Mouse (Mus musculus) limb, embryonic 15.5 days (tissue): Measurements from ENCODE around the gene Igf2bp1. TPM values are rescaled to one million over a fixed set of nuclear protein-coding genes. Genes with fewer than 3 reads are reported as not detected.
A peak's percentile ranks its signal among the peaks of the same experiment; 100 is the strongest.
"Not testable (repeated sequence)": the region's sequence is repeated elsewhere in the genome, so short reads cannot be mapped to it uniquely, and the experiment has no call there.

Experiments used
- ATAC-seq: fragments of 200-750 bp; cut with Nextera tagmentation; 2 replicates; pipeline ENCODE4 v1.8.0; 2017; ENCODE audit warnings: low read depth, moderate TSS enrichment; ENCODE audit not compliant: insufficient number of reproducible peaks, low FRiP score, low TSS enrichment
- H3K27ac ChIP-seq: fragments of 300-500 bp; sonication (generic); 2 replicates; pipeline ENCODE4 v1.5.1; 2015; ENCODE audit warnings: moderate library complexity, mild to moderate bottlenecking, inconsistent platforms
- H3K27me3 ChIP-seq: fragments of 300-500 bp; sonication (generic); 2 replicates; pipeline ENCODE4 v1.6.1; 2015; ENCODE audit warnings: inconsistent platforms
- H3K36me3 ChIP-seq: fragments of 300-500 bp; sonication (generic); 2 replicates; pipeline ENCODE4 v1.6.1; 2015; ENCODE audit warnings: inconsistent platforms
- H3K4me1 ChIP-seq: fragments of 300-500 bp; sonication (generic); 2 replicates; pipeline ENCODE4 v1.6.1; 2015; ENCODE audit warnings: inconsistent platforms
- H3K4me2 ChIP-seq: fragments of 300-500 bp; sonication (generic); 2 replicates; pipeline ENCODE4 v1.6.1; 2015; ENCODE audit warnings: mild to moderate bottlenecking, inconsistent platforms
- H3K4me3 ChIP-seq: fragments of 300-500 bp; sonication (generic); 2 replicates; pipeline ENCODE4 v1.5.1; 2015; ENCODE audit warnings: mild to moderate bottlenecking, inconsistent platforms
- H3K9ac ChIP-seq: fragments of 300-500 bp; sonication (generic); 2 replicates; pipeline ENCODE4 v1.6.1; 2015; ENCODE audit warnings: inconsistent platforms
- H3K9me3 ChIP-seq: fragments of 300-500 bp; sonication (generic); 2 replicates; pipeline ENCODE4 v1.6.1; 2016; ENCODE audit warnings: inconsistent platforms
- WGBS: fragments of 180-500 bp; shearing (Covaris S2); methylation state at CpG from one replicate; pipeline ENCODE4 v1.1.7; 2015; 5-methylcytosine and 5-hydroxymethylcytosine counted together
- polyA plus RNA-seq: library from polyadenylated mRNA; unstranded; fragments of >200 nt; fragmentation: Nextera tagmentation; extraction: Ambion mirVana; gene quantifications from 2 replicates; pipeline ENCODE4 v1.2.1, GENCODE M21; 2015

Gene Igf2bp1
- polyA plus RNA-seq, 1 experiment from 2014 or later = 41.4 TPM

DNA sequence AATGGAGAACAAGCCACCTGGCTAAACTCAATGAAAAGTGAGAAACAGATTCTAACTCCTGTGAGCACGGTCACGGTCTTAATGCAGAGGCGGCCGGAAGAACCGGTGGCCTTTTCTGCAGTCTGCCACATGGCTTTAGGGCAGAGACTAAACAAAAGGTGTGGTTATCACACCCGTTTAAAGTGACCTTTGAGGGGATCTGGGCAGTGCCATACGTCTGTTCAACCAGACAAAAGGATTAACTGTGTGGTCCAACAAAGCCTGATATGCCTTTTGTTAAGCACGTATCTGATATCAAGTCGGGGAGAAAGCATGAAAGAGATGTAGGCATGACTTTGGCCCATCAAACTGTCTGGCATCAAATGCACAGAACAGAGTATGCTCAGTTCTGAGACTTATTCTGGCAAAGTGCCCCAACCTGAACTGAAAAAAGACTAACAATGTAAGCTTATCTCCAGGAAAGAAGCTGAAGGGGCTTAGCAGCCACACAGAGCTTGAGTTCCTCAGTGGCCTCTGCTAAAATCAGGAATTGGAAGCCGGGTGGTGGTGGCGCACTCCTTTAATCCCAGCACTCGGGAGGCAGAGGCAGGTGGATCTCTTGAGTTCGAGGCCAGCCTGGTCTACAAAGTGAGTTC, 59.8 kb downstream of the Igf2bp1 start:
- no peaks in the 10 kb centered on the region for H3K36me3 ChIP-seq
- H3K4me2 ChIP-seq = no peak overlapping the region
- no peaks in the 10 kb centered on the region for H3K9me3 ChIP-seq
- H3K27me3 ChIP-seq = no peaks in the 10 kb centered on the region
- no peak for ATAC-seq
- H3K27ac ChIP-seq = no peak overlapping the region
- WGBS = 77% methylated on average over 13 of the region's 13 CpGs
- no peak overlapping the region for H3K4me3 ChIP-seq
- H3K4me1 ChIP-seq = no peaks in the 10 kb centered on the region
- H3K9ac ChIP-seq = no peak overlapping the region

GRCm38 (mm10) chr11:95939828-95940507, 65.8 kb downstream of the Igf2bp1 start:
- H3K4me3 ChIP-seq = no peak overlapping the region
- WGBS = 34% methylated on average over 11 of the region's 11 CpGs
- no peaks in the 10 kb centered on the region for H3K9me3 ChIP-seq
- no peaks in the 10 kb centered on the region for H3K36me3 ChIP-seq
- no peak overlapping the region for H3K27ac ChIP-seq
- no peaks in the 10 kb centered on the region for H3K27me3 ChIP-seq
- H3K9ac ChIP-seq = no peak overlapping the region
- no peak for ATAC-seq
- H3K4me1 ChIP-seq = no peaks in the 10 kb centered on the region
- no peak overlapping the region for H3K4me2 ChIP-seq

DNA sequence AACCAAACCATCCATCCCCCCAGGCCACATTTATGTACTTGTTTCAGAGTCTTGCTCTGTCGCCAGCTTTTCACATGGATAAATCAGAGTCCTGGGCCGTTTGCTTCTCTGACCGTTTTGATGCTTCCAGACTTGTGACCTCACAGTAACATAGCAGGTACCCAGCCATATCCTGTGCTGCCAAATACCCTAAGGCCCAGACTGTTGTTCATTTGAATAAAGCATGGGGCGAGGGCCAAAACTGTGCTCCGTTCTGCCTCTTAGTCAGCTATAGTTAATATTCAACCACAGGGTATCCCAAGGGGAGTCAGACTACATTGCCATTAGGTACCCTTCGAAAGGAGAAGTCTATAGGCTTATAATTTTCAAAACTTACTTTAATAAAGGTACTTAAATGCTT, 69.3 kb downstream of the Igf2bp1 start:
- 78% methylated on average over 6 of the region's 6 CpGs for WGBS
- no peaks in the 10 kb centered on the region for H3K9me3 ChIP-seq
- H3K4me3 ChIP-seq = no peak overlapping the region
- H3K4me2 ChIP-seq = no peak overlapping the region
- H3K9ac ChIP-seq = no peak overlapping the region
- H3K27me3 ChIP-seq = no peaks in the 10 kb centered on the region
- no peaks in the 10 kb centered on the region for H3K4me1 ChIP-seq
- no peak for ATAC-seq
- H3K36me3 ChIP-seq = no peaks in the 10 kb centered on the region
- H3K27ac ChIP-seq = no peak overlapping the region

DNA sequence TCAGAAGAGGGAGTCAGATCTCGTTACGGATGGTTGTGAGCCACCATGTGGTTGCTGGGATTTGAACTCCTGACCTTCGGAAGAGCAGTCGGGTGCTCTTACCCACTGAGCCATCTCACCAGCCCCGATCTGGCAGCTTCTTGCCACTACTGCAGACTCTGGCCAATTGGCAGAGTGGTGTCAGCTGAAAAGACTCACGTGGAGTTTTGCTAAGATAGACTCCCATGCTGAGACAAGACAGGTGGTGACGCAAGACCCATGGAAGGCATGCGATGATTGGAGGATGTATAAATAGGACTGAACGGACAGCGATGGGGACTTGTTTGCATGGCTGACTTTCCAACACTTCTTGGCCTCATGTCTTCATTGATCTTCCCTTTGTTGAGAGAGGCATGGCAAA, 73.6 kb downstream of the Igf2bp1 start:
- ATAC-seq, H3K36me3 ChIP-seq, H3K9me3 ChIP-seq, H3K27ac ChIP-seq, H3K27me3 ChIP-seq, H3K9ac ChIP-seq, H3K4me1 ChIP-seq, H3K4me3 ChIP-seq, H3K4me2 ChIP-seq: not testable (repeated sequence)
- WGBS = 86% methylated on average over 8 of the region's 10 CpGs

DNA sequence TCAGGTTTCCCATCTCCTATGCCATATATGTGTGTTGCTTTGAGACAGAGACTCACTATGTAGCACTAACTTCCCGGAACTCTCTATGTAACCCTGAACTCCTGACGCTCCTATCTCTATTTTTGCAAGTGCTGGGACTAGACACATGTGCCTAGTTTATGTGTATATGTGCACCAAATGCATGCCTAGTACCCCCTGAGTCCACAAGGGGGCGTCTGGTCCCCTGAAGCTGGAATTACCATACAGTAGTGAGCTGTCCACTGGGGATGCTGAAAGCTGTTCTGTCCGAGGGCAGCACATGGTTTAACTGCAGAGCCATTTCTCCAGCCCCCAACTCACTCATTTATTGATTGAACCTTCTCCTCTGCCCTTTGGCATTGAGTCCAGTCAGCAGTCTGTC, 79.3 kb downstream of the Igf2bp1 start:
- ATAC-seq = no peak
- 0 out of 2 replicates have a peak, but pooled peaks cover 5% of the 10 kb centered on the region for H3K9me3 ChIP-seq
- H3K36me3 ChIP-seq = no peaks in the 10 kb centered on the region
- H3K27me3 ChIP-seq = peaks cover 8% of the 10 kb centered on the region; the same call in 1 of the 2 replicates
- no peaks in the 10 kb centered on the region for H3K4me1 ChIP-seq
- WGBS = 71% methylated on average over 4 of the region's 4 CpGs
- no peak overlapping the region for H3K4me2 ChIP-seq
- no peak overlapping the region for H3K9ac ChIP-seq
- H3K27ac ChIP-seq = no peak overlapping the region
- H3K4me3 ChIP-seq = no peak overlapping the region

GRCm38 (mm10) chr11:95925976-95926375, 79.8 kb downstream of the Igf2bp1 start:
- 0 out of 2 replicates have a peak, but pooled peaks cover 5% of the 10 kb centered on the region for H3K9me3 ChIP-seq
- ATAC-seq = no peak
- H3K36me3 ChIP-seq = no peaks in the 10 kb centered on the region
- no peak overlapping the region for H3K4me3 ChIP-seq
- peaks cover 8% of the 10 kb centered on the region; the same call in 1 of the 2 replicates for H3K27me3 ChIP-seq
- H3K9ac ChIP-seq = no peak overlapping the region
- no peak overlapping the region for H3K4me2 ChIP-seq
- H3K27ac ChIP-seq = no peak overlapping the region
- 50% methylated on average over 5 of the region's 5 CpGs for WGBS
- no peaks in the 10 kb centered on the region for H3K4me1 ChIP-seq

DNA sequence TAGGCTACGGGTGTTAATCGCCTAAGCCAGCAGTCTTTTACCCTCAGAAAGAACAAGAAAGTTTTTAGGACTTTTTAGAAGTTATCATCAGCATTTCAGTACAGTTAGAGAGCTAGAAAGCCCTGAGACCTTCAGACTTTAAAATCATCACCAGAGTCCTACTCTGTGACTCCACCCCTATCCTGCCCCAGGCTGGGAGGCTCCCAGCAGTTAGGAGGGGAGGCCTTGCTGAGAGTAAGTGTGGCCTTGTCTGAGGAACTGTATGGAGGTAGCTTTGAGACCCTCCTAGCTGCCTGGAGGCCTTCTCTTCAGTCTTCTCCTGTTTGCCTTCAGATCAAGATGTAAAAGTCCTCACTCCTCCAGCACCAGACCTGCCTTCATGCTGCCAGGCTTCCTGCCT, 81.5 kb downstream of the Igf2bp1 start:
- Histone ChIP-seq H3K9me3 (0 out of 2 replicates have a peak, but pooled peaks cover 5% of the 10 kb centered on the region), H3K4me2 (no peak overlapping the region), H3K4me3 (no peak overlapping the region), H3K4me1 (no peaks in the 10 kb centered on the region), H3K9ac (no peak overlapping the region), H3K27me3 (peaks cover 23% of the 10 kb centered on the region; the same call in 1 of the 2 replicates), H3K36me3 (no peaks in the 10 kb centered on the region), H3K27ac (no peak overlapping the region)
- WGBS = 17% methylated on average over 2 of the region's 2 CpGs
- no peak for ATAC-seq

- not testable (repeated sequence) for H3K4me3 ChIP-seq, H3K4me1 ChIP-seq, H3K9me3 ChIP-seq, H3K27ac ChIP-seq, ATAC-seq, H3K9ac ChIP-seq, H3K4me2 ChIP-seq, H3K36me3 ChIP-seq
- 6% methylated on average over 4 of the region's 6 CpGs for WGBS
- peaks cover 28% of the 10 kb centered on the region; the same call in 1 of the 2 replicates for H3K27me3 ChIP-seq
Measured at GRCm38 (mm10) chr11:95923477-95923876, 82.3 kb downstream of the Igf2bp1 start.

GRCm38 (mm10) chr11:95921991-95922621, 83.6 kb downstream of the Igf2bp1 start:
- 63% methylated on average over 12 of the region's 12 CpGs for WGBS
- no peak overlapping the region for H3K4me2 ChIP-seq
- H3K27me3 ChIP-seq = peaks cover 38% of the 10 kb centered on the region
- no peaks in the 10 kb centered on the region for H3K36me3 ChIP-seq
- no peak for ATAC-seq
- H3K4me1 ChIP-seq = no peaks in the 10 kb centered on the region
- 0 out of 2 replicates have a peak, but pooled peaks cover 5% of the 10 kb centered on the region for H3K9me3 ChIP-seq
- no peak overlapping the region for H3K9ac ChIP-seq
- no peak overlapping the region for H3K27ac ChIP-seq
- no peak overlapping the region for H3K4me3 ChIP-seq

DNA sequence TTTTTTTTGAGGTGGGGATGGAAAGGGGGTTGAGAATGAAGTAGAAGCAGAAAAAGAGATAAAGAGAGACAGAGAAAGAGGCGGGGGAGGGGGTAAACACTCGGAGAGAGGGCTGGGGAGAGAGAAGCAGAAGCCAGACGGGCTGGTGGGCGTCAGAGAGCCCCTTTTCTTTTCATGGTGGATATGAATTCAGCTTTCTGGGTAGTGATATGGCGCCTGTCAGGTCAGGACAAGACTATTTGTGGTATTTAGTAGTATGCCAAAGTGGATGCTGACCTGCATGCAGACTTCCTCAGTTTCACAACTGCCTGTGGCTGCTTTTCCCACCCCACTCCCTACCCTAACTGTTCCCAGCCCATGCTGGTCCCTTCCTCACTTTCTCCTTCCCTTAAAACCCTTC, 89.3 kb downstream of the Igf2bp1 start:
- H3K9me3 ChIP-seq = no peaks in the 10 kb centered on the region
- no peak overlapping the region for H3K27ac ChIP-seq
- H3K9ac ChIP-seq = no peak overlapping the region
- H3K4me2 ChIP-seq = no peak overlapping the region
- 3% methylated on average over 5 of the region's 5 CpGs for WGBS
- no peaks in the 10 kb centered on the region for H3K36me3 ChIP-seq
- H3K4me3 ChIP-seq = no peak overlapping the region
- H3K4me1 ChIP-seq = peaks cover 18% of the 10 kb centered on the region
- no peak for ATAC-seq
- peaks cover 83% of the 10 kb centered on the region for H3K27me3 ChIP-seq

- H3K27ac ChIP-seq = no peak overlapping the region
- H3K9ac ChIP-seq = no peak overlapping the region
- H3K4me3 ChIP-seq = peak overlapping the region; percentile 16
- whole genome bisulfite sequencing = 2% methylated on average over 28 of the region's 28 CpGs
- no peak for ATAC-seq
- H3K36me3 ChIP-seq = no peaks in the 10 kb centered on the region
- H3K4me2 ChIP-seq = peak overlapping the region; percentile 32
- no peaks in the 10 kb centered on the region for H3K9me3 ChIP-seq
- peaks cover 18% of the 10 kb centered on the region for H3K4me1 ChIP-seq
- H3K27me3 ChIP-seq = peaks cover 81% of the 10 kb centered on the region
Measured at GRCm38 (mm10) chr11:95915006-95915710, 90.6 kb downstream of the Igf2bp1 start.
